Mouse (Mus musculus) bone marrow, adult 2 months (tissue): ENCODE data around the gene Lrmda.

Experiments
- CTCF ChIP-seq: fragments of 200-500 bp; IDR thresholded peaks from 2 replicates; pipeline ENCODE4 v1.5.1; 2011; ENCODE audit warnings: low read length, control low read depth; ENCODE audit not compliant: control insufficient read depth, insufficient read depth
- POLR2A ChIP-seq: fragments of 200-500 bp; IDR thresholded peaks from 2 replicates; pipeline ENCODE4 v1.6.1; 2011; ENCODE audit warnings: low read depth, mild to moderate bottlenecking, control low read depth, low read length, borderline replicate concordance; ENCODE audit not compliant: control insufficient read depth

- no peak for TF ChIP-seq CTCF
- no peak for TF ChIP-seq POLR2A
Observed at GRCm38 (mm10) chr14:22847011-22847786, 827.7 kb downstream of the Lrmda start.
